Mouse (Mus musculus) MEL (cell line): ENCODE measurements around the gene Tmem86a. TPM values are rescaled to one million over a fixed set of nuclear protein-coding genes. Genes with fewer than 3 reads are reported as not detected.

Experiments used
- DNase-seq: peaks from one replicate; pipeline ENCODE4 v3.0.0; 2011; ENCODE audit warnings: low read depth, low spot score
- H3K27ac ChIP-seq: 2 replicates; pipeline ENCODE4 v1.5.1; 2012; ENCODE audit warnings: low read depth, mild to moderate bottlenecking, control low read depth, low read length, moderate library complexity; ENCODE audit not compliant: control insufficient read depth
- H3K27me3 ChIP-seq, 2 experiments: fragments of 150-350 bp in 1 of 2; sonication (generic) in 1 of 2; 2 replicates each; pipeline ENCODE4 v1.6.1; 2012; ENCODE audit warnings: low read length in 2 of 2, mild to moderate bottlenecking in 2 of 2, improper control_type of control experiment in 1 of 2, moderate library complexity in 1 of 2; ENCODE audit not compliant: insufficient read depth in 2 of 2, control insufficient read depth in 1 of 2
- H3K36me3 ChIP-seq, 2 experiments: 2 replicates each; pipeline ENCODE4 v1.6.1; 2012 to 2014; ENCODE audit warnings: low read length in 2 of 2, improper control_type of control experiment in 1 of 2, inconsistent platforms in 1 of 2, mild to moderate bottlenecking in 1 of 2; ENCODE audit not compliant: insufficient read depth in 2 of 2, control insufficient read depth in 1 of 2
- H3K4me1 ChIP-seq, 2 experiments: fragments of 150-350 bp in 1 of 2; sonication (generic) in 1 of 2; 2 replicates each; pipeline ENCODE4 v1.6.1; 2012; ENCODE audit warnings: low read length in 2 of 2, improper control_type of control experiment in 1 of 2, mild to moderate bottlenecking in 1 of 2; ENCODE audit not compliant: insufficient read depth in 2 of 2, control insufficient read depth in 1 of 2
- H3K4me3 ChIP-seq, 2 experiments: fragments of 150-350 bp in 1 of 2; sonication (generic) in 1 of 2; 2 replicates each; pipeline ENCODE4 v1.5.1; 2012; ENCODE audit warnings: low read depth in 2 of 2, low read length in 2 of 2, mild to moderate bottlenecking in 2 of 2, moderate library complexity in 2 of 2, control low read depth in 1 of 2, improper control_type of control experiment in 1 of 2; ENCODE audit not compliant: control insufficient read depth in 1 of 2, insufficient read depth in 1 of 2
- H3K79me2 ChIP-seq: 2 replicates; pipeline ENCODE4 v1.6.1; 2012; ENCODE audit warnings: mild to moderate bottlenecking, low read length, moderate library complexity; ENCODE audit not compliant: control insufficient read depth, poor library complexity, insufficient read depth
- H3K9ac ChIP-seq: 2 replicates; pipeline ENCODE4 v1.6.1; 2012; ENCODE audit warnings: low read depth, mild to moderate bottlenecking, control low read depth, low read length, moderate library complexity; ENCODE audit not compliant: control insufficient read depth, poor library complexity, severe bottlenecking
- H3K9me3 ChIP-seq: fragments of 150-350 bp; sonication (generic); replicated peaks from 2 replicates; pipeline ENCODE4 v1.6.1; 2012; ENCODE audit warnings: mild to moderate bottlenecking, low read length, improper control_type of control experiment, moderate library complexity; ENCODE audit not compliant: insufficient read depth
- BHLHE40 ChIP-seq: IDR thresholded peaks from 2 replicates; pipeline ENCODE4 v1.6.1; 2012; ENCODE audit warnings: low read depth, mild to moderate bottlenecking, inconsistent platforms, low read length, improper control_type of control experiment, borderline replicate concordance
- E2F4 ChIP-seq: IDR thresholded peaks from 2 replicates; pipeline ENCODE4 v1.6.1; 2011; ENCODE audit warnings: low read depth, low read length, improper control_type of control experiment, borderline replicate concordance
- ELF1 ChIP-seq: IDR thresholded peaks from 2 replicates; pipeline ENCODE4 v1.6.1; 2014; ENCODE audit warnings: low read depth, mild to moderate bottlenecking, inconsistent platforms, low read length, improper control_type of control experiment, moderate library complexity
- GABPA ChIP-seq: IDR thresholded peaks from 2 replicates; pipeline ENCODE4 v1.6.1; 2012; ENCODE audit warnings: low read depth, mild to moderate bottlenecking, inconsistent platforms, low read length, improper control_type of control experiment, moderate library complexity
- GATA1 ChIP-seq: IDR thresholded peaks from 2 replicates; pipeline ENCODE4 v1.6.1; 2011; ENCODE audit warnings: low read depth, low read length, improper control_type of control experiment
- HCFC1 ChIP-seq: IDR thresholded peaks from 2 replicates; pipeline ENCODE4 v1.6.1; 2012; ENCODE audit warnings: low read depth, mild to moderate bottlenecking, inconsistent platforms, low read length, improper control_type of control experiment, moderate library complexity
- MAFK ChIP-seq: IDR thresholded peaks from 2 replicates; pipeline ENCODE4 v1.6.1; 2011; ENCODE audit warnings: low read depth, mild to moderate bottlenecking, low read length, improper control_type of control experiment, borderline replicate concordance
- MEF2A ChIP-seq: IDR thresholded peaks from 2 replicates; pipeline ENCODE4 v1.6.1; 2014; ENCODE audit warnings: low read depth, mild to moderate bottlenecking, inconsistent platforms, low read length, improper control_type of control experiment; ENCODE audit not compliant: poor library complexity, insufficient replicate concordance, severe bottlenecking; ENCODE audit errors: extremely low read depth
- MXI1 ChIP-seq: IDR thresholded peaks from 2 replicates; pipeline ENCODE4 v1.6.1; 2011; ENCODE audit warnings: mild to moderate bottlenecking, low read depth, low read length, improper control_type of control experiment
- MYB ChIP-seq: IDR thresholded peaks from 2 replicates; pipeline ENCODE4 v1.6.1; 2011; ENCODE audit warnings: mild to moderate bottlenecking, low read depth, low read length, improper control_type of control experiment
- NELFE ChIP-seq: IDR thresholded peaks from 2 replicates; pipeline ENCODE4 v1.6.1; 2011; ENCODE audit warnings: low read depth, low read length, improper control_type of control experiment
- NRF1 ChIP-seq: IDR thresholded peaks from 2 replicates; pipeline ENCODE4 v1.6.1; 2014; ENCODE audit warnings: low read depth, mild to moderate bottlenecking, inconsistent platforms, low read length, improper control_type of control experiment, moderate library complexity; ENCODE audit not compliant: poor library complexity, insufficient read depth, severe bottlenecking
- POLR2A ChIP-seq, 2 experiments: IDR thresholded peaks; 2 replicates each; pipeline ENCODE4 v1.6.1; 2011 to 2012; ENCODE audit warnings: low read length in 2 of 2, mild to moderate bottlenecking in 2 of 2, control low read depth in 1 of 2, improper control_type of control experiment in 1 of 2, low read depth in 1 of 2, moderate library complexity in 1 of 2; ENCODE audit not compliant: control insufficient read depth in 1 of 2, insufficient read depth in 1 of 2, poor library complexity in 1 of 2
- POLR2AphosphoS5 ChIP-seq: IDR thresholded peaks from 2 replicates; pipeline ENCODE4 v1.6.1; 2012; ENCODE audit warnings: low read depth, borderline replicate concordance, mild to moderate bottlenecking, inconsistent platforms, low read length, moderate library complexity, mixed read lengths
- RAD21 ChIP-seq: IDR thresholded peaks from 2 replicates; pipeline ENCODE4 v1.6.1; 2011; ENCODE audit warnings: mild to moderate bottlenecking, low read depth, low read length, improper control_type of control experiment
- SIN3A ChIP-seq: IDR thresholded peaks from 2 replicates; pipeline ENCODE4 v1.6.1; 2012; ENCODE audit warnings: low read length, improper control_type of control experiment, inconsistent platforms
- SMC3 ChIP-seq: IDR thresholded peaks from 2 replicates; pipeline ENCODE4 v1.6.1; 2011; ENCODE audit warnings: low read depth, low read length, improper control_type of control experiment
- TAL1 ChIP-seq: IDR thresholded peaks from 2 replicates; pipeline ENCODE4 v1.6.1; 2012; ENCODE audit warnings: mild to moderate bottlenecking, inconsistent platforms, low read length, moderate library complexity, mixed read lengths
- USF1 ChIP-seq: IDR thresholded peaks from 2 replicates; pipeline ENCODE4 v1.6.1; 2014; ENCODE audit warnings: low read depth, mild to moderate bottlenecking, inconsistent platforms, low read length, improper control_type of control experiment, moderate library complexity
- USF2 ChIP-seq, 2 experiments: IDR thresholded peaks; 2 replicates each; pipeline ENCODE4 v1.6.1; 2011 to 2012; ENCODE audit warnings: improper control_type of control experiment in 2 of 2, low read length in 2 of 2, borderline replicate concordance in 1 of 2, inconsistent platforms in 1 of 2, low read depth in 1 of 2, mild to moderate bottlenecking in 1 of 2; ENCODE audit not compliant: insufficient read depth in 1 of 2
- ZMIZ1 ChIP-seq: IDR thresholded peaks from 2 replicates; pipeline ENCODE4 v1.6.1; 2012; ENCODE audit warnings: low read depth, mild to moderate bottlenecking, inconsistent platforms, low read length, improper control_type of control experiment, moderate library complexity
- ZNF384 ChIP-seq: IDR thresholded peaks from 2 replicates; pipeline ENCODE4 v1.6.1; 2012; ENCODE audit warnings: low read depth, mild to moderate bottlenecking, inconsistent platforms, low read length, improper control_type of control experiment
- polyA plus RNA-seq, 2 experiments: library from polyadenylated mRNA; stranded (reverse) in 1 of 2; unstranded in 1 of 2; fragments of >175 nt in 1 of 2; fragments of >200 nt in 1 of 2; gene quantifications; 2 replicates each; pipeline versions ENCODE4 v1.2.1 to v1.2.4; 2012; ENCODE audit warnings: low replicate concordance in 2 of 2, low read depth in 1 of 2; ENCODE audit not compliant: insufficient read length in 2 of 2, insufficient read depth in 1 of 2, missing spikeins in 1 of 2
- total RNA-seq: library from RNA; depleted of rRNA; stranded (reverse); fragments of 300-350 nt; gene quantifications from 2 replicates; pipeline ENCODE4 v1.2.3, GENCODE M21; 2012

Gene Tmem86a
- total and polyA plus RNA-seq, 3 experiments: 0.27 to 0.54 TPM; not detected in 1

- H3K9me3 ChIP-seq: no peaks in the 10 kb centered on the region
- no peaks in the 10 kb centered on the region for H3K79me2 ChIP-seq
- no peak for DNase-seq
- H3K4me1 ChIP-seq: no peaks in the 10 kb centered on the region
- H3K4me3 ChIP-seq: no peak overlapping the region
- H3K9ac ChIP-seq: no peak overlapping the region
- peaks cover 2 to 3% of the 10 kb centered on the region in 2 experiments for H3K27me3 ChIP-seq
- no peak overlapping the region for H3K27ac ChIP-seq
- no peaks in the 10 kb centered on the region for H3K36me3 ChIP-seq
- TF ChIP-seq MYB: no peak
- no peak for TF ChIP-seq ZMIZ1
- TF ChIP-seq USF1: no peak
- TF ChIP-seq BHLHE40: no peak
- no peak for TF ChIP-seq POLR2AphosphoS5
- no peak for TF ChIP-seq GATA1
- TF ChIP-seq NELFE: no peak
Measured at GRCm38 (mm10) chr7:47042121-47042520, 8.3 kb upstream of the Tmem86a start.

GRCm38 (mm10) chr7:47042823-47043490 lies 7.4 kb upstream of the Tmem86a start:
- Histone ChIP-seq H3K36me3 (no peaks in the 10 kb centered on the region), H3K9me3 (no peaks in the 10 kb centered on the region), H3K79me2 (no peaks in the 10 kb centered on the region), H3K27ac (no peak overlapping the region), H3K4me1 (no peaks in the 10 kb centered on the region), H3K27me3 (peaks cover 0 to 6% of the 10 kb centered on the region in 2 experiments; a peak in 3 of 4 replicates), H3K4me3 (no peak overlapping the region), H3K9ac (no peak overlapping the region)
- DNase-seq: no peak
- no peak for TF ChIP-seq SMC3
- no peak for TF ChIP-seq HCFC1
- TF ChIP-seq MAFK: no peak
- no peak for TF ChIP-seq USF1
- TF ChIP-seq RAD21: no peak
- TF ChIP-seq ZNF384: no peak
- no peak for TF ChIP-seq ELF1
- no peak for TF ChIP-seq SIN3A
- no peak for TF ChIP-seq MXI1
- TF ChIP-seq NRF1: no peak
- TF ChIP-seq TAL1: no peak
- TF ChIP-seq USF2 (IDR thresholded peaks at IDR 0.05; ENCODE audit: borderline replicate concordance in 1 of 2, insufficient read depth in 1 of 2, low read depth in 1 of 2, low read length in 2 of 2): no peak
- TF ChIP-seq GABPA: no peak
- TF ChIP-seq ZMIZ1: no peak
- no peak for TF ChIP-seq MEF2A
- TF ChIP-seq E2F4: no peak
- no peak for TF ChIP-seq POLR2A (IDR thresholded peaks at IDR 0.05; ENCODE audit: control insufficient read depth in 1 of 2, insufficient read depth in 1 of 2, low read depth in 1 of 2, low read length in 2 of 2, poor library complexity in 1 of 2)
- no peak for TF ChIP-seq MYB
